Mouse (Mus musculus): ENCODE results near the gene Begain. TPM values are rescaled to one million over a fixed set of nuclear protein-coding genes. Genes with fewer than 3 reads are reported as not detected.

The Begain gene
- total and polyA plus RNA-seq, 2 experiments from 2014 or later, result 31.8 to 78.2 TPM

DNA sequence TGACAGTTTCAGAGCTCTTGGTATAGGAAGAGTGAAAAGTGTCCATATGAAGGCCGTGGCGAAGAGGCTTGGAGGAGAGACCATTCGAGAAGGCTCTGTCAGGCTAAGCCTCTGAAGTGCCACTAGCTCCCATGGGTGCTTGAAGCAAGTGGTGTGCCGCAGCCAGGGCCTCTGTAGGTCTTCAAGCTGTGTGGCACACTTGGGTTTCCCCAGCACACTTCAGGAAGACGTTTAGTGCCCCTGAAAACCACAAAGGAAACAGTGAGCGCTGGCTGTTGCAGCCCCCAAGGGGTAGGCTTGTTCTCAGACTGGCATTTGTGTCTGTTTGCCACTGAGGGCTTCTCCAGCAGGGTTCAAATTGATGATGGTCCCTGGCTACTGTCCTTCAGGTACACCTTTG is 84.5 kb downstream of the Begain start:
- Histone ChIP-seq H3K4me1 (ENCODE audit: insufficient read depth, low read length) (no peaks in the 10 kb centered on the region), H3K9ac (replicated peaks; ENCODE audit: low read length, poor library complexity, severe bottlenecking) (no peak overlapping the region), H3K27ac (ENCODE audit: low read depth, low read length) (no peak overlapping the region), H3K27me3 (ENCODE audit: insufficient read depth, low read length) (no peaks in the 10 kb centered on the region), H3K36me3 (ENCODE audit: insufficient read depth, low read length) (no peaks in the 10 kb centered on the region), H3K9me3 (ENCODE audit: low read length) (no peaks in the 10 kb centered on the region), H3K4me3 (ENCODE audit: low read depth, low read length) (no peak overlapping the region), H3K4me2 (ENCODE audit: low read depth, low read length, poor library complexity, severe bottlenecking) (no peak overlapping the region)
- ATAC-seq (ENCODE audit: low FRiP score), result no peak
- TF ChIP-seq CTCF (IDR thresholded peaks at IDR 0.05), result no peak
- whole genome bisulfite sequencing, result 83% methylated on average over 6 of the region's 6 CpGs
- no peak for DNase-seq (ENCODE audit: low spot score)

DNA sequence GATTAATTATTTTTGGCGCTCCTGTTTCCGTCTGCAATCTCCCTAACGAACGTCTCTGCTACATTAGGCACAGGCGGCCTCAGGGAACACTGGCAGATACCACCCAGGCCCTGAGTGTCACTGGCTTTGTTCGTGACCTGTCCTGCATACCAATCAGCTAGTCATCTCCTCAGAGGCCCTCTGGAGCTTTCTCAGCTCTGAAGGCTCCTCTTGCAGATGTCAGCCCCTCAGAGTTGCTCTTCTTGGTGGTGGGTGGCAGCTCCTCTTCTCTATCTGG is 85.4 kb downstream of the Begain start:
- ATAC-seq (ENCODE audit: low FRiP score) (no peak), DNase-seq (ENCODE audit: low spot score) (peak; percentile 26)
- no peaks in the 10 kb centered on the region for H3K9me3 ChIP-seq (ENCODE audit: low read length)
- H3K4me1 ChIP-seq (ENCODE audit: insufficient read depth, low read length), result no peaks in the 10 kb centered on the region
- no peak overlapping the region for H3K9ac ChIP-seq (replicated peaks; ENCODE audit: low read length, poor library complexity, severe bottlenecking)
- H3K4me3 ChIP-seq (ENCODE audit: low read depth, low read length), result no peak overlapping the region
- no peak overlapping the region for H3K4me2 ChIP-seq (ENCODE audit: low read depth, low read length, poor library complexity, severe bottlenecking)
- TF ChIP-seq CTCF (IDR thresholded peaks at IDR 0.05), result no peak
- 48% methylated on average over 6 of the region's 6 CpGs for WGBS
- H3K27ac ChIP-seq (ENCODE audit: low read depth, low read length), result no peak overlapping the region
- H3K36me3 ChIP-seq (ENCODE audit: insufficient read depth, low read length), result no peaks in the 10 kb centered on the region
- no peaks in the 10 kb centered on the region for H3K27me3 ChIP-seq (ENCODE audit: insufficient read depth, low read length)

Other genes with a start within 250 kb of the Begain start
- 20.1 and 21.8 TPM in 2 replicates for gene Slc25a29, start 232.3 kb downstream of the Begain start, total RNA-seq (2014; rRNA removed)
- 14.6 and 15.6 TPM in 2 replicates for gene Slc25a29, start 232.3 kb downstream of the Begain start, polyA plus RNA-seq (2015; fragmentation: Nextera tagmentation; extraction: Ambion mirVana)
- 8.6 and 13.2 TPM in 2 replicates for gene Slc25a47, start 232.2 kb downstream of the Begain start, total RNA-seq (2014; rRNA removed)
- gene Slc25a47, start 232.2 kb downstream of the Begain start, polyA plus RNA-seq (2015; fragmentation: Nextera tagmentation; extraction: Ambion mirVana), result 5.7 and 5.9 TPM in 2 replicates
- gene Wdr25, start 174.6 kb downstream of the Begain start, total RNA-seq (2014; rRNA removed), result 5.2 and 6.5 TPM in 2 replicates
- 5.1 and 6.1 TPM in 2 replicates for gene Wdr25, start 174.6 kb downstream of the Begain start, polyA plus RNA-seq (2015; fragmentation: Nextera tagmentation; extraction: Ambion mirVana)
- gene Wars, start 174.0 kb downstream of the Begain start, total RNA-seq (2014; rRNA removed), result 108 and 142 TPM in 2 replicates
- 97.3 and 99.1 TPM in 2 replicates for gene Wars, start 174.0 kb downstream of the Begain start, polyA plus RNA-seq (2015; fragmentation: Nextera tagmentation; extraction: Ambion mirVana)